Mouse (Mus musculus) CH12.LX (cell line): ENCODE data around the gene Layn. TPM values are rescaled to one million over a fixed set of nuclear protein-coding genes. Genes with fewer than 3 reads are reported as not detected.

Source experiments
- DNase-seq: peaks from one replicate; pipeline ENCODE4 v3.0.0-alpha.2; 2013; ENCODE audit errors: extremely low read depth
- H3K27ac ChIP-seq: 2 replicates; pipeline ENCODE4 v1.5.1; 2012; ENCODE audit warnings: low read depth, mild to moderate bottlenecking, control low read depth, moderate library complexity; ENCODE audit not compliant: insufficient read depth
- H3K27me3 ChIP-seq: replicated peaks from 2 replicates; pipeline ENCODE3; 2012; ENCODE audit warnings: inconsistent platforms
- H3K36me3 ChIP-seq, 2 experiments: replicated peaks in 1 of 2; 2 replicates each; pipeline versions ENCODE3 to v1.6.1; 2012; ENCODE audit warnings: inconsistent platforms in 1 of 2, low read length in 1 of 2, mild to moderate bottlenecking in 1 of 2, mixed read lengths in 1 of 2, moderate library complexity in 1 of 2; ENCODE audit not compliant: control insufficient read depth in 1 of 2, insufficient read depth in 1 of 2
- H3K4me1 ChIP-seq, 2 experiments: 2 replicates each; pipeline ENCODE4 v1.6.1; 2012; ENCODE audit warnings: inconsistent platforms in 1 of 2, moderate library complexity in 1 of 2; ENCODE audit not compliant: insufficient read depth in 2 of 2, control insufficient read depth in 1 of 2
- H3K4me2 ChIP-seq: 2 replicates; pipeline ENCODE4 v1.6.1; 2012; ENCODE audit warnings: low read depth, mild to moderate bottlenecking, control low read depth; ENCODE audit not compliant: poor library complexity, insufficient read depth, severe bottlenecking
- H3K4me3 ChIP-seq, 3 experiments: fragments of 150-350 bp in 1 of 3; sonication (generic) in 1 of 3; replicated peaks in 1 of 3; 2 replicates each; pipeline versions ENCODE3 to v1.5.1; 2011 to 2012; ENCODE audit warnings: low read depth in 2 of 3, low read length in 2 of 3, mild to moderate bottlenecking in 2 of 3, moderate library complexity in 2 of 3, control low read depth in 1 of 3, improper control_type of control experiment in 1 of 3, inconsistent platforms in 1 of 3, mixed read lengths in 1 of 3; ENCODE audit not compliant: poor library complexity in 1 of 3
- H3K79me2 ChIP-seq: replicated peaks from 2 replicates; pipeline ENCODE4 v1.6.1; 2012; ENCODE audit warnings: mild to moderate bottlenecking, moderate library complexity; ENCODE audit not compliant: control insufficient read depth, poor library complexity, insufficient read depth, severe bottlenecking; ENCODE audit errors: extremely low read depth
- H3K9ac ChIP-seq: 2 replicates; pipeline ENCODE4 v1.6.1; 2012; ENCODE audit warnings: low read depth, mild to moderate bottlenecking, control low read depth, moderate library complexity; ENCODE audit not compliant: insufficient read depth
- H3K9me3 ChIP-seq: replicated peaks from 2 replicates; pipeline ENCODE3; 2012; ENCODE audit warnings: low read length, inconsistent platforms, mixed read lengths
- CHD1 ChIP-seq: IDR thresholded peaks from 2 replicates; pipeline ENCODE4 v1.6.1; 2012; ENCODE audit warnings: low read depth, low read length, improper control_type of control experiment, inconsistent platforms
- CTCF ChIP-seq, 2 experiments: IDR thresholded peaks in 1 of 2; conservative IDR thresholded peaks in 1 of 2; 2 replicates each; pipeline ENCODE4 v1.5.1; 2011 to 2012; ENCODE audit warnings: low read depth in 2 of 2, low read length in 2 of 2, improper control_type of control experiment in 1 of 2, inconsistent platforms in 1 of 2, mild to moderate bottlenecking in 1 of 2, moderate library complexity in 1 of 2
- IRF4 ChIP-seq: IDR thresholded peaks from 2 replicates; pipeline ENCODE4 v1.6.1; 2014; ENCODE audit warnings: low read depth, mild to moderate bottlenecking, inconsistent platforms, low read length, improper control_type of control experiment
- MAFK ChIP-seq: IDR thresholded peaks from 2 replicates; pipeline ENCODE4 v1.6.1; 2011; ENCODE audit warnings: low read length, improper control_type of control experiment; ENCODE audit not compliant: insufficient replicate concordance
- NELFE ChIP-seq: IDR thresholded peaks from 2 replicates; pipeline ENCODE4 v1.6.1; 2011; ENCODE audit warnings: low read depth, low read length, improper control_type of control experiment
- PAX5 ChIP-seq: IDR thresholded peaks from 2 replicates; pipeline ENCODE4 v1.6.1; 2012; ENCODE audit warnings: low read length, inconsistent platforms, mixed read lengths
- POLR2A ChIP-seq: IDR thresholded peaks from 2 replicates; pipeline ENCODE4 v1.6.1; 2011; ENCODE audit warnings: low read depth, mild to moderate bottlenecking, improper control_type of control experiment, low read length
- SIN3A ChIP-seq: IDR thresholded peaks from 2 replicates; pipeline ENCODE4 v1.6.1; 2012; ENCODE audit warnings: low read length, improper control_type of control experiment, inconsistent platforms
- TBP ChIP-seq: conservative IDR thresholded peaks from 2 replicates; pipeline ENCODE4 v1.6.1; 2011; ENCODE audit warnings: low read depth, low read length, improper control_type of control experiment
- TCF12 ChIP-seq: IDR thresholded peaks from 2 replicates; pipeline ENCODE4 v1.6.1; 2014; ENCODE audit warnings: low read depth, mild to moderate bottlenecking, inconsistent platforms, low read length, improper control_type of control experiment
- UBTF ChIP-seq: IDR thresholded peaks from 2 replicates; pipeline ENCODE4 v1.6.1; 2012; ENCODE audit warnings: low read depth, mild to moderate bottlenecking, inconsistent platforms, low read length, improper control_type of control experiment, moderate library complexity
- USF1 ChIP-seq: IDR thresholded peaks from 2 replicates; pipeline ENCODE4 v1.6.1; 2014; ENCODE audit warnings: low read depth, mild to moderate bottlenecking, inconsistent platforms, low read length, improper control_type of control experiment
- USF2 ChIP-seq: conservative IDR thresholded peaks from 2 replicates; pipeline ENCODE4 v1.6.1; 2011; ENCODE audit warnings: low read depth, low read length, improper control_type of control experiment
- ZC3H11A ChIP-seq: IDR thresholded peaks from 2 replicates; pipeline ENCODE4 v1.6.1; 2012; ENCODE audit warnings: low read depth, mild to moderate bottlenecking, inconsistent platforms, low read length, improper control_type of control experiment
- ZKSCAN1 ChIP-seq: IDR thresholded peaks from 2 replicates; pipeline ENCODE4 v1.6.1; 2012; ENCODE audit warnings: low read depth, inconsistent platforms, low read length, improper control_type of control experiment, borderline replicate concordance
- dilution Hi-C: fragments of 300-500 bp; cut with MboI; formaldehyde crosslinking; loops from 2 replicates; pipeline ENCODE4 v1.14.3; 2020; ENCODE audit warnings: low sequenced_read_pairs; ENCODE audit not compliant: extremely low pct_unique_long_range_greater_than_20kb, extremely low pct_ligation_motif_present
- in situ Hi-C: fragments of 300-500 bp; cut with MboI; formaldehyde crosslinking; loops from 3 replicates; pipeline ENCODE4 v1.14.3; 2019; ENCODE audit warnings: low sequenced_read_pairs, low pct_ligation_motif_present, low pct_unique_long_range_greater_than_20kb, mixed read lengths
- polyA plus RNA-seq: library from polyadenylated mRNA; unstranded; fragments of >175 nt; gene quantifications from 2 replicates; pipeline ENCODE4 v1.2.1, GENCODE M21; 2012; ENCODE audit warnings: low read depth; ENCODE audit not compliant: insufficient read length
- total RNA-seq, 2 experiments: library from RNA; depleted of rRNA; stranded (reverse); fragments of 300-350 nt in 1 of 2; fragments of >200 nt in 1 of 2; gene quantifications; 2 replicates each; pipeline ENCODE4 v1.2.3; 2012 to 2014

Layn gene
- total and polyA plus RNA-seq, 3 experiments, result not detected

GRCm38 (mm10) chr9:51008068-51008840, 68.6 kb downstream of the Layn start:
- peaks cover 14% of the 10 kb centered on the region for H3K79me2 ChIP-seq
- H3K4me3 ChIP-seq, result peak overlapping the region; percentile 77 to 99 (median 82)
- H3K4me2 ChIP-seq, result peak overlapping the region; percentile 83
- no peaks in the 10 kb centered on the region for H3K36me3 ChIP-seq
- peak overlapping the region; percentile 71 for H3K9ac ChIP-seq
- DNase-seq, result peak; percentile 39
- H3K27me3 ChIP-seq, result no peaks in the 10 kb centered on the region
- TF ChIP-seq USF1 (no peak), PAX5 (no peak), UBTF (no peak), POLR2A (no peak), SIN3A (no peak; the same call in 1 of the 2 replicates), TBP (no peak), IRF4 (no peak), TCF12 (no peak), NELFE (no peak), MAFK (no peak), ZC3H11A (no peak), CTCF (conservative IDR thresholded peaks at IDR 0.05 in 1 of 2, IDR thresholded peaks at IDR 0.05 in 1 of 2; ENCODE audit: low read depth in 2 of 2, low read length in 2 of 2) (no peak), USF2 (no peak)
- no peaks in the 10 kb centered on the region for H3K9me3 ChIP-seq
- dilution Hi-C loops (no loop called here), in situ Hi-C loops (loop anchor here (5.0 kb wide), 1 partner anchor 156 kb away; no protein-coding TSS in a partner anchor)
- peak overlapping the region; percentile 80 for H3K27ac ChIP-seq
- peaks cover 0 to 12% of the 10 kb centered on the region in 2 experiments; a peak in 2 of 4 replicates for H3K4me1 ChIP-seq

GRCm38 (mm10) chr9:51007726-51008067, 69.2 kb downstream of the Layn start:
- no peaks in the 10 kb centered on the region for H3K9me3 ChIP-seq
- no peak for DNase-seq
- no peak overlapping the region; the same call in 1 of the 2 replicates for H3K27ac ChIP-seq
- peaks cover 0 to 12% of the 10 kb centered on the region in 2 experiments; a peak in 2 of 4 replicates for H3K4me1 ChIP-seq
- H3K79me2 ChIP-seq, result peaks cover 14% of the 10 kb centered on the region
- in situ Hi-C loops, result loop anchor here (5.0 kb wide), 1 partner anchor 155 kb away; no protein-coding TSS in a partner anchor
- H3K4me2 ChIP-seq, result peak overlapping the region; percentile 83
- no peaks in the 10 kb centered on the region for H3K27me3 ChIP-seq
- no peaks in the 10 kb centered on the region for H3K36me3 ChIP-seq
- dilution Hi-C loops, result no loop called here
- peak overlapping the region; percentile 77 to 99 (median 82) for H3K4me3 ChIP-seq
- peak overlapping the region; percentile 71 for H3K9ac ChIP-seq
- no peak for TF ChIP-seq USF1
- TF ChIP-seq SIN3A, result peak; percentile 33; the same call in 1 of the 2 replicates
- TF ChIP-seq CHD1, result no peak
- no peak for TF ChIP-seq ZKSCAN1
